Mouse (Mus musculus) erythroblast, adult 5-6 weeks (primary cell): ENCODE results near the gene Slc25a30. TPM values are rescaled to one million over a fixed set of nuclear protein-coding genes. Genes with fewer than 3 reads are reported as not detected.

Experiments used
- ATAC-seq: replicated peaks from 2 replicates; pipeline ENCODE4 v1.8.0; 2016; ENCODE audit warnings: moderate number of reproducible peaks, mild to moderate bottlenecking, moderate TSS enrichment, inconsistent platforms; ENCODE audit not compliant: poor library complexity, low FRiP score, severe bottlenecking
- total RNA-seq, 2 experiments: library from RNA; stranded (forward) in 1 of 2; stranded (reverse) in 1 of 2; fragments of 150-400 nt in 1 of 2; fragments of 200-764, 138-1000 nt in 1 of 2; gene quantifications; 2 replicates each; pipeline versions ENCODE4 v1.2.3 to v1.2.4; 2015 to 2017; ENCODE audit warnings: low replicate concordance in 2 of 2

The Slc25a30 gene
- total RNA-seq, 2 experiments from 2014 or later: 3.4 to 13.3 TPM

- peak; percentile 93 for ATAC-seq
Observed at GRCm38 (mm10) chr14:75753991-75754817, 32.6 kb downstream of the Slc25a30 start, which contains the start of gene Cog3. TSS of gene Cog3 (minus strand) at chr14:75754517.

- no peak for ATAC-seq
Observed at GRCm38 (mm10) chr14:75753206-75753605, 33.6 kb downstream of the Slc25a30 start.

GRCm38 (mm10) chr14:75751040-75751439 lies 35.8 kb downstream of the Slc25a30 start:
- peak; percentile 66 for ATAC-seq

GRCm38 (mm10) chr14:75749123-75749522 lies 37.7 kb downstream of the Slc25a30 start:
- peak; percentile 59 for ATAC-seq

- ATAC-seq: no peak
Observed at GRCm38 (mm10) chr14:75747960-75748359, 38.9 kb downstream of the Slc25a30 start.

- ATAC-seq: no peak
Observed at GRCm38 (mm10) chr14:75741904-75742303, 44.9 kb downstream of the Slc25a30 start.

GRCm38 (mm10) chr14:75735597-75735996 lies 51.2 kb downstream of the Slc25a30 start:
- no peak for ATAC-seq

GRCm38 (mm10) chr14:75732631-75733030 lies 54.2 kb downstream of the Slc25a30 start:
- no peak for ATAC-seq

- ATAC-seq: no peak
Observed at GRCm38 (mm10) chr14:75731361-75731760, 55.5 kb downstream of the Slc25a30 start.

- no peak for ATAC-seq
Observed at GRCm38 (mm10) chr14:75728111-75728510, 58.7 kb downstream of the Slc25a30 start.

- peak; percentile 50; the same call in 1 of the 2 replicates for ATAC-seq
Observed at GRCm38 (mm10) chr14:75727046-75727445, 59.8 kb downstream of the Slc25a30 start.

GRCm38 (mm10) chr14:75722816-75723215 lies 64.0 kb downstream of the Slc25a30 start:
- no peak for ATAC-seq

GRCm38 (mm10) chr14:75721977-75722563 lies 64.8 kb downstream of the Slc25a30 start:
- ATAC-seq: peak; percentile 86

- ATAC-seq: no peak
Observed at GRCm38 (mm10) chr14:75720121-75720520, 66.7 kb downstream of the Slc25a30 start.

- ATAC-seq: no peak
Observed at GRCm38 (mm10) chr14:75716410-75716809, 70.4 kb downstream of the Slc25a30 start.

GRCm38 (mm10) chr14:75713661-75714060 lies 73.2 kb downstream of the Slc25a30 start:
- no peak for ATAC-seq

- ATAC-seq: no peak
Observed at GRCm38 (mm10) chr14:75712687-75713086, 74.2 kb downstream of the Slc25a30 start.

- ATAC-seq: no peak
Observed at GRCm38 (mm10) chr14:75711731-75712130, 75.1 kb downstream of the Slc25a30 start.
